Mouse (Mus musculus) cerebellum, adult 18-20 months (tissue): ENCODE measurements around the gene Lmf2.

Experiments
- DNase-seq, 2 experiments: peaks; one replicate each; pipeline ENCODE4 v3.0.0; 2021

The Lmf2 gene

GRCm38 (mm10) chr15:89372068-89372467 is 16.6 kb upstream of the Lmf2 start:
- peak in 1 of 2 experiments; percentile 23 for DNase-seq

GRCm38 (mm10) chr15:89365141-89365551 is 9.7 kb upstream of the Lmf2 start:
- DNase-seq, result peak; percentile 90 to 92

- no peak for DNase-seq
Measured at GRCm38 (mm10) chr15:89363051-89363450, 7.6 kb upstream of the Lmf2 start.

DNA sequence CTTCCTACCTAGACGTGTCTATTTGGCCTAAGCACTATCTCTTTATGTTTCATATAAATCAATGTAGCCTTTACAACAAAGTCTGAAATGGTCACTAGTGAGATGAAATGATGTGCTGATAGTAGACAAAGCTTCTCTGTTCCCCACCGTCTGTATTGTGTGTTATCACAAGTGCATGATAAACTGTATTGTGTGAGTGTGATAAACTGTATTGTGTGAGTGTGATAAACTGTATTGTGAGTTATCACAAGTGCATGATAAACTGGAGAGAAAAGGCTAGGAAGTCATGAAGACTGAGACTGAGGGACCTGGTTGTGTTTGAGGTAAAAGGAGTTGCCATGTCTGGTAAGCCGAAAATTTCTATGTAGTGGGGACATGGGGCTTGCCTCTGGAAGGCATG is 3.3 kb upstream of the Lmf2 start:
- no peak for DNase-seq

- DNase-seq, result peak in 1 of 2 experiments; percentile 30
Measured at GRCm38 (mm10) chr15:89356372-89356771, 913 bp upstream of the Lmf2 start.

DNA sequence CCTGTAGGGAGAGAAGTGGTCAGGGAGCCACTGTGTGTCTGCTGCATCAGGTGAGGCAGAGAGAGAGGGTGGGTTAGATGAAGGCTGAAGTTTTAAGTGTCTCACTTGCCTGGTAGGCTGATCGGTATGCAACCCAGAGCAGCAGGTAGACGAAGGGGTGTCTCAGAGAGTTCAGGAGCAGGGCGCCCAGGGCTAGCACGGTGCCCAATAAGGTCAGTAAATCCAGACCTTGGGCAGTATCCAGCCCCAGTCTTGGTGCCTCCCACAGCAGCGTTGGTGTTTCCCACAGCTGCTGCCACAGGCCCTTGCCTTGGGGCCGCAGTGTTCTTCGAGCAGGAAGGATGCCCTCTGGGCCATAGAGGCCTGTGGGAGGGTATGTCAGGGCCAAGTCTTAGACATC is 1.0 kb downstream of the Lmf2 start:
- no peak for DNase-seq

GRCm38 (mm10) chr15:89353837-89354236 is 1.6 kb downstream of the Lmf2 start:
- no peak for DNase-seq

DNA sequence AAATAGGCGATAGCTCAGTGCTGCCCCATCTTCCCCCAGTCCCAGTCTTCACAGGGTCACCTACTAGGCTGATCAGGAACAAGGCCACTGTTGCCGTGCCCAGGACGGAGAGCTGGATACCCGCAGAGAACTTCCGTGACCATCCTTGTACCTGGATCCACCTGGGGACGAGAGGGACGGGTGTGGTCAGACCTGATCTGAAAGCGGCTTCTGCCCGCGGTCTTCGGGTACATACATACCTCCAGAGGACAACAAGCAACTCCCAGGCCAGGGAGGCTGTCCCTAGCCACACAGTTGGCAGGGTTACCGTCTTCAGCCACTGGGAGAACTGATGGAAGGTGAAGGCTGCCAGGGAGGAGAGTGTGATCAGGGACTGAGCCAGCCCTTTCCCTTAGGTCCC is 2.7 kb downstream of the Lmf2 start:
- DNase-seq, result no peak

- DNase-seq, result no peak
Measured at GRCm38 (mm10) chr15:89352054-89352453, 3.4 kb downstream of the Lmf2 start.

- no peak for DNase-seq
Measured at GRCm38 (mm10) chr15:89351302-89351701, 4.2 kb downstream of the Lmf2 start.

DNA sequence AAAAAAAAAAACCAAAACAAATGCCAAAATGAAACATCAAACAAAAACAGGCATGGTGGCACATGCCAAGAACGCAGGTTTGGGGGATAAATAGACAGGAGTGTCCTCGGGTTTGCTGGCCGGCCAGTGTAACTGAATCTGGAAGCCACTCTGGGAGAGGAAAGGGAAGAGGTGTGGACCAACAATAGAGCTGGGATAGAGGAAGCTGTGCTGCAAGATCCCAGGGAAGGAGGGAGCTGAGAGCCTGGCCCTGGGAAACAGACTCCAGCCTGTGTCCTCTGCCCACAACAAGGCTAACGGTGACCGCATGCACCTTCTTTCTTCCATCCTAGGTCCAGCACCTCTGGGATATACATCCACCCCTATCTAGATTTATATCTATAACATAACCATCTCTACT is 5.0 kb downstream of the Lmf2 start:
- no peak for DNase-seq

DNA sequence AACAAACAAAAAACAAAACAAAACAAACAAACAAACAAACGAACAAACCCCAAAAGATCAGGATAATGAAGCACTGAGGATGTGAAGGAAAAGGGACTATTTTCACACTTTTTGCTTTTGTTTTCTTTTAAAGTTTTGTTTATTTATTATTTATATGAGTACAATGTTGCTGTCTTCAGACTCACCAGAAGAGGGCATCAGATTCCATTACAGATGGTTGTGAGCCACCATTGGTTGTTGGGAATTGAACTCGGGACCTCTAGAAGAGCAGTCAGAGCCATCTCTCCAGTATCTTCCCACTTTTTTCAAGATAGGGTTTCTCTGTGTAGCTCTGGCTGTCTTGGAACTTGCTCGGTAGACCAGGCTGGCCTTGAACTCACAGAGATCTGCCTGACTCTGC is 12.1 kb downstream of the Lmf2 start:
- no peak for DNase-seq

GRCm38 (mm10) chr15:89341678-89342077 is 13.8 kb downstream of the Lmf2 start:
- no peak for DNase-seq

- no peak for DNase-seq
Measured at GRCm38 (mm10) chr15:89340136-89340535, 15.3 kb downstream of the Lmf2 start.

DNA sequence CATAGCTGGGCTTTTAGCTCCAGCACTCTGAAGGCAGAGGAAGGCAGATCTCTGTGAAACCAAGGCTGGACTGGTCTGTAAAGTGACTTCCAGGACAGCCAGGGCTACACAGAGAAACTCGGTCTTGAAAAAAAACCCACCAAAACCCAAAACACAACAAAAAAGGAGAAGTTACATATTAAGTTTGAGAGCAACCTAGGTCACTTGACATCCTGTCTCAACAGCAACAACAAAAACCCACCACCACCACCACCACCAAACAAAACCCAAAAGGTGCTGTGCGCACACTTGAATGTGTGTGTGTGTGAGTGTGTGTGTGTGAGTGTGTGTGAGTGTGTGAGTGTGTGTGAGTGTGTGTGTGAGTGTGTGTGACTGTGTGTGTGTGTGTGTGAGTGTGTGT is 15.8 kb downstream of the Lmf2 start:
- DNase-seq, result no peak

GRCm38 (mm10) chr15:89336422-89336821 is 19.0 kb downstream of the Lmf2 start:
- no peak for DNase-seq

DNA sequence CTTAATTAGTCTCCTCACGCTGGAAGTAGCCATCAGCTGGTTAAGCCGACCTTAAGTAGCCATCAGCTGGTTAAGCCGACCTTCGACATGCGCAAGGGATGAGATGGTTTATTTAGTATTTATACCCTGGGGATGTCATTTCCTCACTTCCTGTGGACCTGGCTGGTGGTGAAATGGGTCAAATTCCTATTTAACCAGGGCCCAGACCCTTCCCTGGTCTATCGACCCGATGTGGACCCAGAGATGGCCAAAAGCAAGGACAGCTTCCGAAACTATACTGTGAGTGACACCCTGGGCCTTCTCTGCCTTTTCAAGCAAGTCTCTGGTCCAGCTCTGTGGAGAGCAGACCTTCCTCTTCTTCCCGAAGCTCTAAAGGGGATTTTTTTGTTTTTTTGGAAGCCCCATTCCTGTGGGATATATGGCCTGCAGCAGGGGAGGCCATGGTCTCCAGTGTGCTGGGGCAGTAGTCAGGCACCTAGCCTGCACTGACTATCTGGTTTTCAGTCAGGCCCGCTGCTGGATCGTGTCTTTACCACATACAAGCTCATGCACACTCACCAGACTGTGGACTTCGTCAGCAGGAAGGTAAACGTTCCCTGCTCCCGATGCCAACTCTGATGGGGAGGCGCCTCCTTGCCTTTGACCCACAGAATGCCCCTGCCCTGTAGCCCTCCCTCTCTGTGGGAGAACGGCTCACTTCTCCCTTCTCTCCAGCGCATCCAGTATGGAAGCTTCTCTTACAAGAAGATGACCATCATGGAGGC is 20.5 kb downstream of the Lmf2 start:
- DNase-seq, result no peak

DNA sequence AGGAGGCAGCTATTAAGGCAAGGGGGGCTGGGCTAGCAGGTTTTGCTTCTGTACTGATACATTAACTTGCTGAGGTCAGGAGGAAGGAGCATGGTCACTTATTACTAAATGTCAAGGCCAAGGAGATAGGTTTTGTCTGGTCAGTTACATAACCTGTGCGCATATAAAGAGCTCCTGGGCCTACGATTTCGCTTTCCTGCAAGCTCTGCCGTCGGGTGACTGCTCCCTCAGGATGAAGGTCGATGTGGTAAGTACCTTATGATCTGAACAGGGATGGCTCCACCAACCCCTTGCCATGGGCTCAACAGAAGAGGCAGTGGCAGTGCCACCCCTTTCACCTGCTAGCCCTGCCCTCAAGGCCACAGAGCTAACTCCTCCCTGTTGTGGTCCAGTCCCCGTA is 21.2 kb downstream of the Lmf2 start, which contains the start of gene Miox:
Gene Miox (plus strand): TSS at position 128 of the 400 bp plus-strand sequence.
- DNase-seq, result no peak

DNA sequence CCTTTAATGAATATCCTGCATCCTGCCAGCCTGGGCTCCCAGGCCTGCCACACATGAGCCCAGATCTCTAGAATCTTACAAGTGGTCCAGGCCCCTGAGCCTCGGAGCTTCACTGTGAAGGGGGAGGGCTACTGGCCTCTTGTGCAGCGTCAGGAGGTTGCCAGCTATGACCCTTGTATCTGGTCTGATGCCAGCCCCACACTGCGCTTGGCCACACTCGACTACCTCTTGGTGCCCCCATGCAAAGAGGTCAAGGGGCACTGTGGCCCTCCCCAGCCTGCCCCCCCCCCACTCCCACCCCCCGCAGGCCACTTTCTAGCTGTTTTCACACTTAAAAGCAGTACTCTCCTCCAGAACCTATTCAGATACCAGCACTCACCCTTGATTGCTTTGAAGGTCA is 29.0 kb downstream of the Lmf2 start:
- DNase-seq, result no peak

- no peak for DNase-seq
Measured at GRCm38 (mm10) chr15:89323656-89324055, 31.8 kb downstream of the Lmf2 start.

DNA sequence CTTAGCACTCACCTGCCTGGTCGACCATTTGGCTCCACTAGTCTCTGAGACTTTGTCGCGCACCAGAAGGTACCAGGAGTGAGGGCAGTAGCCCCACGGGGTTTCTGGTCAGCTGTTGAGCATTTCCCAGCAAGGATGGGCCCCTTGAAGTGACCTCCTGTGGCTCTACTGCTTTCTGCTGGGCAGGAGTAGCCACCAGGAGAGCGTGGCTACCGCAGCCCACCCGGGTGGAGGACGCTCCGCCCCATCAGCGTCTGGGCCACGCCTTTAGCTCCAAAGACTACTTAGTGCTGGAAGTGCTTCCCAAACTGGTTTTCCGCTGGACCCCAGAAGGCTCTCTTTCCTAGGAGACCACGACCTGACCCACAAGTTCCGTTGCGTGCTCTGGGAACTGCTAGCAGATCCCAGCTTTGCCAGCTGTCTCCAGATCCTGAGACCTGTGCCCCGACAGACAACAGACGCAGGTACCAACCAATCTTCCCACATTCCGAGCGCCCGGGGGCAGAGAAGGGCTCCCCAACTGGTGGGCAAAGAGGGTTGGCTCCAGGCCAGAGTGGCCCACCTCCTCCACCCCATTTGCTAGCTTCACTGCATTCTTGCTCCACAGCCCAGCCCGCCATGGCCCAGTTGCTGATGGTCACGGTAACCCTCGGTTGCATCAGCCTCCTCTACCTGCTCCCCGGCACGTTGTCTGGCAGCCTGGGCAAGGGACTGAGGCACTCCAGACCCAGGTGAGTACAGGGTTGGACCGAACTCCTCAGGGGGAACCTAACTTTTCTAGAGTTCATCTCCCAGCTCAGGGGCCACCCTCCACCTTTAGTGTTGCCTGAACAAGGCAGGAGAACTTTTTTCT is 32.6 kb downstream of the Lmf2 start, which contains the start of gene Adm2:
Gene Adm2 (plus strand): TSS at position 51 of the 853 bp plus-strand sequence.
- no peak for DNase-seq

DNA sequence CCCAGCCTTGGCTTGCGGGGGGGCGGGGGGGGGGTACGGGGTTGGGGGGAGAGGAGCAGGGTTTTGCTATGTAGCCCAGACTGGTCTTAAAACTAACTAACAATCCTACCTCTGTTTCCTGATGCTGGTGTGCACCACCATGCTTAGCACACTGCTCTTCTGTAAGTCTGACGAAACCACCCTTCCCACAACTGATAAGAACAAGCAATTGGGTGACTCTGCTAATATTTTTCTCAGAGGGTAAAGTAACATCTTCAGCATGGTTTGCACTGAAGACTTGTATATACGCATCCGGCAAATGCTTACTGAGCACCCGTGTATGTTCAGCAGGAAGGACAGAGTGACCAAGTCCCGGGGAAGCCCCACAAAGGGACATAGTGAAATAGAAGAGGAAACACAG is 34.2 kb downstream of the Lmf2 start:
- no peak for DNase-seq

- DNase-seq, result no peak
Measured at GRCm38 (mm10) chr15:89316146-89316545, 39.3 kb downstream of the Lmf2 start.

DNA sequence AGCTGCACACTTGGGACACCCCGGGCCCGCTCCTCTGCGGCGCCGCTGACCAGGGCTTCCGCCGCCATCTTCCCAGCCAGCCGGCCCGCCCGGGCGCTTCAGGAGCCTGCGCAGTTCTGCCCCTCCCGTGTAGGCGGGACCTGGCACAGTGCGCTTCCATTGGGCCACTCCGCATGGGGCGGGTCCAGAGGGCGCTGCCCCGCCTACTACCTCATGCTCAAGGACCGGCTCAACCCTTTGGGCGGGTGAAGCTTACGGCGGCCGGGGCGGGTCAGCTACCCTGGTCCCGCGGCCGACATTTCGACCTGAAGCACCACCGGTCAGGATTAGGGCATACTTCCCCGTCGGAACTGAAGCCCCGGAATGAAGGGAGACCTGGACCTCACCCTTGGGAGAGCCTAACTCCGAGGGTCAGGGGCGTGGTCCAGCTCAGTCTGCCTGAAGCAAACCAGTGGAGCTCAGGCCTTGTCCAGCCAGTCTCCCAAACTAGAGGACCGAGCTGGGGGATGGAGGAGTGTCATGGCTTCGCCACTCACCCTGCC is 40.2 kb downstream of the Lmf2 start, which contains the start of gene Sbf1:
Gene Sbf1 (minus strand): TSS at position 122 of the 542 bp plus-strand sequence.
- DNase-seq, result peak; percentile 99
